Mouse (Mus musculus) embryonic fibroblast, embryonic 13.5 days (primary cell): Measurements from ENCODE around the gene Dis3.

Experiments used
- CTCF ChIP-seq: IDR thresholded peaks from 2 replicates; pipeline ENCODE4 v1.5.1; 2011; ENCODE audit warnings: mild to moderate bottlenecking, control low read depth, low read length, moderate library complexity, borderline replicate concordance; ENCODE audit not compliant: insufficient read depth
- POLR2A ChIP-seq: IDR thresholded peaks from 2 replicates; pipeline ENCODE4 v1.6.1; 2011; ENCODE audit warnings: low read depth, mild to moderate bottlenecking, control low read depth, low read length, moderate library complexity

DNA sequence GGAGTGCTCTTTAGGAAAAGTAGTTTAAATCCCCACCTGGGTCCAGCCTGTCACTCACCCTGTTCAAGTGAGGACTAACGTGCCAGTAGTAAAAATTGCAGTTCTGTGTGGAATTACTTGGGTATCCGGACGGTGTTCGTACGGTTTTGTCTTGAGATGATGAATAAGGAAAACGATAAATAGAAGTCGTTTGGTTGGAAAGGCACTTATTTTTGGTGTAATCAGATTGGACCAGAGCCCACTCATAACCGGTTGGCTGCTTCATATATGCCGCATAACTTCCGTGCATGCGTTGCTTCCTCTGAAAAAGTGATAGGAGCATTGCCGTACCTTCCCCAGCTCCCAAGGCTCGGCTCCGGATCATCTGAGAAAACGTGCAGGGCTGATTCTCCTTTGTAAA, 52.8 kb downstream of the Dis3 start:
- TF ChIP-seq CTCF: no peak
- TF ChIP-seq POLR2A: no peak
